Mouse (Mus musculus): ENCODE measurements at regions not wholly inside any gene's neighbourhood (a gene's known extent, or its start where the extent isn't known, plus 50 kb on each side); places are given as distances from the start of the nearest gene placed in this dataset.
A peak's percentile ranks its signal among the peaks of the same experiment; 100 is the strongest.

DNA sequence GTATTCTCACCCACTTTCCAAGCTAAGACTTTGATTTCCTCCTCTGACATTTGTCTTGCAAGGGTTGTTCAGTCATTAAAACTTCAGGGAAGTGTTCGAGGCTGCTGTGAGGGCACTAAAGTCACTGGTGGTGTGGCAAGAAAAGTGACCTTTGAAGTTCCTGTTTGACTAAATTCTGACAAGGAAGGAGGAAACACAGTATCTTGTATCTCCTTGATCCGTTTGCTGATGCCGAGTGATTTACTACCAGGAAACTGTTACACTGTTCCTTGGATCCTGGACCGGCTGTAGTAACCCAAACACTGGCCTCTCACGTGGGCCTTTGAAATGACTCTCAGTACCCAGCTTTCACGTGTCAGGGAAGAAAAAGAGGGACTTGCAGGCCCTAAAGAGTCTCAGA lies 53.5 kb upstream of the Ralgapa2 start:
- DNase-seq = no peak

DNA sequence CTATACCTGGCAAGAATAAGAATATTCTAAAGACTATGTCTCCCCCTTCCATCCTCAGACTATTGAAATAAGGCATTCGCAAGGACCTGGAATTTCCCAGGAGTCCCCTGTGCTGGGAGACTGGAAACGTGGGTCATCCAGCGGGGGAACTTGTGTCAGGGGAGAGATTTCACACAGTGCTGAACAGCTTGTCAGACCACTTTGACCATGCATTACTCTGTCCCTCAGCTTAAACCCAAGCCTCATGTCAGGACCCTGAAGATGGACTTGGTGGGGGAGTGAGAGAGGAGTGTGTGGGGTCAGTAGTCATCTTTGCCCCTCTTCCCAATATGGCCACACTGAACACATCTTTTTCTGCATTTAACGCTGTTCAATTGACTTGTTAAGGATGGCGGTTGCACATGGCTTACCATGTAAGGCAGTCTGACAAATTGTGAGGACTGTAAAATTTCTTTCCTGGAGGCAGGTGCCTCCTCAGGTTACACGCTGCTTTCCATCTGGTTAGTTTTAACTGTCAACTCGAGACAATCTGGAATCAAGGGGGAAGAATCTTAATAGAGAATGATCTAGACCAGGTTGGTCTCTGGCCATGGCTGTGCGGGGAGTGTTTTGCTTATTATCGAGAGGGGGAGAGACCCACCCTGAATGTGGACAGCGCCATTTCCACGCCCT lies 56.2 kb upstream of the Ralgapa2 start:
- DNase-seq = no peak

DNA sequence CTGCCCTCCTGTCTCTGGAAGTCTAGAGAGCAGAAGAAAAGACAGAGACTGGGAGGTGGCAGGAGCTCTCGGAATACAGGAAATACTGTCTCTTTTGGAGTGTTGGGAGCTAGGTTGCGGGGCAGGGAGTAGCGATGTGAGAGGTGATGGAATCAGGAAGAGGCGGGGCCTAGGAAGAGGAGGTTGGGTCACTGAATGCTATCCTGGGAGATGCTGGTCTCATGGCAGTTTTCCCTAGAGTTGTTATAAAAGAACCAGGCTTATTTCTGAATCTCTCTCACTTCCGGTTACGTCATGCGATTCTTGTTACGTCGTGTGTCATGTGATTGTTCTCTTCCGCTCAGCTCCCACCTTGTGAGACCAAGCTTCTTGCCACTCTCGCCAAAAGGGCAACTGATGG lies 58.9 kb upstream of the Ralgapa2 start:
- DNase-seq = no peak

DNA sequence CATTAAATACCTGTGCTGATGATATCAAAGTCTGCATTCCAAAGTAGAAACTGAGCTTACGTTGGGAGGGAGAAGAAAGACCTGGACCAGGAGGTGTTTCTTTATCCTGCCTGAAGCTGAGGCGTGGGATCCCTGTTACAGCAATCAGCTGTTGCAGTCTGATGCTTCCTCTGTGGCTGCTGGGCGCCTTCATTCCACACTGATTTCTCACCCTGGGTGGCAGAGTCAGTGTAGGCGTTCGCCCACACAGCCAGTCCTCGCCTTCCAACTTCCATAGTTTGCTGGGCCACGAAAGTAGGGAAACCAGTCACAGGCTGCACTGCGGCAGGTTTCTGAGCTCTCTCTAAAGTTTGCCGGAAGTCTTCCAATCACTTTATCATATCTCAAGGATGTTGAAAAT lies 59.7 kb upstream of the Ralgapa2 start:
- no peak for DNase-seq

DNA sequence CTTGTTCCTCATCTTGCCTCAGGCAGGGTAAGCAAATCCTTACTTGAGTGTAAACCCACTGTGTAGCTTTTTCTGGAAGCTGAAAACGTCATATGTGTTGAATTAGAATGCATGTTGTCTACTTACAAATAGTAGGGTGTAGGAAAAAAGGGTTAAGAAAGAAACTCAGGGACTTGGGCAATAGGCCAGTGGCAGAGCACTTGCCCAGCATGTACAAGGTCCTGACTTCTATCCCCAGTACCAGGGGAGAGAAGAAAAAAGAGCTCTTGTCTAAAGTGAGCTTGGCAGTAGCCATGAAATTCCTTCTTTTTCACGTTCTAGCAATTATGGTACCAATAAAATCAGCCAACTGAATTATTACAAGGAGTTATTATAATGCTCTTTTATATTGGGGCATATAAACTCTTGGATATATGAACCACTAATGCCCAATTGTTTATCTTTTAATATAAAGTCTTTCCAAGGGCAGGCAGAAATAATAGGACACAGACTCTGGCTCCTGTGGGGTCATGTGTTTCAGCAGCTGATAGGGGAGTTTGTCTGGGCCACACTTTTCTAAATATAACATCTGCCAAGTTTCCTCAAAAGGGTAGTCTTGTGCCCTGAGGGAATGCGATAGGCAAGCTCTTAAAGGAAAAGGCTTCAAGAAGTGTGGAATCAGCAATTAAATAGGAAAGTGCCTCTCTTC lies 63.6 kb upstream of the Ralgapa2 start:
- DNase-seq = no peak

DNA sequence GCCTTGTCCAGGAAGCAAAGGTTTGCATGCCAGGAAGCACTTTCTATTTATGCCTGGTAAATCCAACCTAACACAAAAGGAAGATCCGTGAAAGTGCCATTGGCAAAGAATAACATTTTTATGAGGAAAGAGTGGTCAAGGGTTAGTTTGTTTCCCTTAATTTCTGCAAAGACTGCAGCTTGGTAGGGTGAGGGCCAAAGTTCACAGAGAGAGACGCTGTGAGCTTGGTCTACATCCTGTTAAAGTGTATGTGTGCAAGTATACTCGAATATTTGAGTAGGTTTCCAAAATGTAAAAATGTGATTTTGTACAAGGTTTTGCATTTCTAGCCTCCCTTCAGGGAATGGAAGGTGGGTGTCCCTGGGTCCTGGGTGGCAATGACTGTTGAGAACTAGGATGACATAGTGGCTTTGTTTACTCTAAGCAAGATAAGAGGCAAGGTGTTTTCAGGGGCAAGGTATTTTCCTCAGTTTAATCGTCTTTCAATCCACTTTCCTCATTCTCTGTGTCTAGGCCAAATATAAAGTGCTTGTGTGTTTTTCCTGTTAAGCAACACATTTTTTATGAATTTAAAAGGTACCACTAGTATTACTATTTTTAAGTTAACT lies 64.3 kb upstream of the Ralgapa2 start:
- DNase-seq = no peak

DNA sequence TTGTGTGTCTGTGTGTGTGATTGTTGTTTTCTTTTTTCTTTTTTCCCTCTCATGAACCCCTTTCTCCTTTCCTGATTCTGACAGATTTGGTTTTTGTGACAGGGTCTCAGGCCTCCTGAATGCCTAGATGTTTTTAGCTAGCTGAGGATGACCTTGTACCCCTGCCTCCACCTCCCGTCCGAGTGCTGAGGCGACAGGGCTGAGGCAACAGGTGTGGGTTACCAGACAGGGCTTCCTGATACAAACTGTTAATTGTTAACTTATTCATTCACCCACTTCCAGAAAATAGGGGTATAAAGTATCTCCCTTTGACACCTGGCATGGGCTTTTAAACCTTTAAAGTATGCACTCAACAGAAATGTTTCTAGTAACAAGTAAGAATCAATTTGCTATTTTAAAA lies 65.0 kb upstream of the Ralgapa2 start:
- DNase-seq = no peak

DNA sequence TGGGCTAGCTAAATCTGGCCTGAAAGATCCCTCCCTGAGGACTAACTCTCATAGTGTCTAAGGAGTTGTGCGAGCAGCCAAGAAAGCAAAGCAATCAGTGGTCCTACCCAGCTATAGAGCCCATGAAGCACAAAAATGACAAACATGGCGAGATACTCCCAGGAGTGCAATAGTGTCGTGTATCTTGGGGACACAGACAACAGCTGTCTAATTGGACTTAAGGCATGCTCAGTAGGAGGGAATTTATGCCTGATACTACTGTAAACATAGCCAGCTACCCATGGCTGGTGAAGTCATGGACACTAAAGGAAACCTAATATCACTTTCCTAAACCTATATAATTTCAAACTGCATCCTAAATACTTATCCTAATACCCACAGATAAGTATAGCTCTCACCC lies 69.1 kb upstream of the Ralgapa2 start:
- DNase-seq = no peak

DNA sequence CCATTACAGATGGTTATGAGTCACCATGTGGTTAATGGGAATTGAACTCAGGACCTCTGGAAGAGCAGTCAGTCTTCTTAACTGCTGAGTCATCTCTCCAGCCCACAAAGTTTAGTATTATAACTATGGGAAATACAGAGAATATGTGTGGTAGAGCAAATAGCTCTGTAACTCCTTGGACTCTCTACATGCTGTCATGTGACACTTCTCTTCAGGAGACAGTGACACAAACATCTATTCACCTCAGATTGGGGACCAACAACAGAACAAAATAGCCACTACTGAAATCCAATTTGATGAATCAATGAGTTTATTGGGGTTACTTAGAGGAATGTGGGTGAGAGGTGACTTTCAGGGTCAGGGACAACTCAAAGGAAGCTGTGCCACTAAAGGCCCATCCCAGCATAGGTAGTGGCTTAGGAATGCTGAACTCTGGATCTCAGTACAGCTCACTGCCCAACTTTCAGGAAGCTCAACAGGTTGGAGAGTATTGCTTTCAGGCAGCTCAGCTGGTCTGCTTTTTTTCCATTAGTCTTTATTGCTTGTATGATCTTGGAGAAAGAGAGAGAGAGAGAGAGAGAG lies 71.8 kb upstream of the Ralgapa2 start:
- DNase-seq = no peak

DNA sequence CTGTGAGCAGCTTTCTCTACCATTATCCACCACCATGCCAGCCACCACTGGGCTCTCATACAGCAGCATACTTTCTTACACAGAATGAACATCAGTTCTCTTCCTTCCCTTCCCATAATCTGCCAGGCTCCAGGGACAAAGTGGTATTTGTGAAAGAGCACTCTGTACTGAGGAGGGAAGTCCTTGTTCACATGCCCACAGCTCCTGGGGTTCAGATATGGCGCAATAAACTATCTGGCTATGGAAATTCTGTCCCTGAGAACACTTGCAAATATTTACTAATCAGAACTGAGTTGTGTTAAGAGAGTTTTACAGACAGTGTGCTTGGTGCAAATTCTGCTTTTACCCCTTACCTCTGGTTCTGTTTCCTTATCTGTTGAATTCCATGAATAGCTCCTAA lies 74.2 kb upstream of the Ralgapa2 start:
- no peak for DNase-seq

DNA sequence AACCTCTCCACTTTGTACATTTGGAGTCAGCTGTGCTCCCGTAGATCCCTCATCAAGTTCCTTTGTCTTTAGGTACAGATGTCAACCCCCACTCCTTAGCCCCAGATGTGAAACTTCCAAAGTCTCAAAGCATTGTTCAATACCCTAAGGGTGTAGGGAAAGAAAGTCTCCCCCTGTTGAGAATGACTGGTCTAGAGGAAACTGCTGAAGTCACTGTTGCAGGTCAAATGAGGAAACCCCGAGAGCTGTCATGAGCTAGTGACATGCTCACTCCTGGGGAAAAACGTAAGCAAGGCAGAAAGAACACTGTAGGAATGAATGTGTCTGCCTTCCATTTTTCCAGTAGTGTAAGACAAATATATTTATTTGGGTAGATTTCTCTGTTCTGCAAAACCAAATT lies 74.8 kb upstream of the Ralgapa2 start:
- no peak for DNase-seq

DNA sequence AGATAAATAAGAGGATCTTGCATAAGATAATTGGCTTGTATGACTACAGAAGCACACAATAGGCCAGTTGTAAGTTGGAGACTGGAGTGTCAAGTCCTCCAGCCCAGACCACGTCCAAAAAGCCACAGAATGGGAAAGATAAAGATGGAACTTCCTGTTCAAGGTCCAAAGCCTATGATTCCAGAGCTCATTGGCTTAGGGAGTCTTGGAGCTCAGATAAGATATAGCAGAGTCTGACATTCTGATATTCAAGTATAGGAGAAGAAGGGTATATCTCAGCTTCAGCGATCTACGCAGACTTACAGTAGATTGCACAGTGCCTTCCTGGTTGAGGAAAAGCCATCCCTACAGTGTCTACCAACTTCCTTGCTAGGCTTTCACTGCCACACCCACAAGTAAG lies 77.7 kb upstream of the Ralgapa2 start:
- DNase-seq = no peak

DNA sequence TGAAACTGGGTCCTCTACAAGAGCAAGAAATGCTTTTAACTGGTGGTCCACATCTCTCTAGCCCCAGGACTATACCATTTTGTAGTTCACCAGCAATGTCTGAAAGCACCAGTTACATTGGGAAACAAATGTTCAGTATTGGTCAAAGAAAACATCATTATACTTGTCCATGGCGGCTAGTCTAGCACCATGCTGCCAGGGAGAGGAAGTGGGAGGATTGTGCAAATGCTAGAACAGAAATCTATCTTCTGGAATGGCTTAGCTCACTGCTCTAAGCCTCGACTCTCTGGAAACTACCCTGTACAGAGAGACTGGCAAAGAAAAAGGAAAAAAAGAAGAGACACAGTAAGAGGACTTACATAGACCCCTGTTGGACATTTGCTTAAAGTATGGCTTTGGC lies 81.1 kb upstream of the Ralgapa2 start:
- DNase-seq = no peak

DNA sequence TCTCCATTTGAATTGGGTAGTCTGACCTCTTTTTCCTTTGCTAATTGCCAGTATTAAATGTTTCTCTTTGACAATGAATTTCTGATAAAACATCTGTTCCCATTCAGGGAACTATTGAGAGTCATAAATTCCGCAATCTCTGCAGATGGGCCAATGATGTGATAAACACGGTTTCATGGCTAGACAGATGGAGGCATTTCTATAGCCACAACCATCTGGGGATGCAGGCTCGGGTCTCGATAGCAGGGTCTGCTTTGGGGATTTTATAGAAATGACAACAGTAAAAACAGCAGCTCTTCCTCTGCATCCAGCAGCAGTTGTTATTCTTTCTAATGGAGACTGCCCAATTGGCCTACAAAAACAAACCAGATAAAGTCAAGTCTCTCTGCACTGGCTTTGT lies 82.1 kb upstream of the Ralgapa2 start:
- DNase-seq = no peak

DNA sequence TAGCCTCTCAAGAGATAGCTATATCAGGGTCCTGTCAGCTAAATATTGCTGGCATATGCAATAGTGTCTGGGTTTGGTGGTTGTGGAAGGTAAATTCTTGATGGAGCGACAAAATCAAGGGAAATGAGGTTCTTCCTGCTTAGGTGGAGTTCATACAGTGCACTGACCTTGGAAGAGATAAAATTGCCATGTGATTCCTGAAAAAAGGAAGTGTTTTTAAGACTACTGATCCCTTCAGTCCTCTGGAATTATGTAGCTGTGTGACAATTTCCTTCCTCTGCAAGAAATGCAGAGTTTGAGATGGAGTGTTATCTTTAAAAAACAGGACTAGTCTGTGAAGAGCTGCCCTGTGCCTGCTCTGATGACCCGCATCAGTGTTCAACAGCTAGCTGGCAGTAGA lies 83.5 kb upstream of the Ralgapa2 start:
- no peak for DNase-seq

DNA sequence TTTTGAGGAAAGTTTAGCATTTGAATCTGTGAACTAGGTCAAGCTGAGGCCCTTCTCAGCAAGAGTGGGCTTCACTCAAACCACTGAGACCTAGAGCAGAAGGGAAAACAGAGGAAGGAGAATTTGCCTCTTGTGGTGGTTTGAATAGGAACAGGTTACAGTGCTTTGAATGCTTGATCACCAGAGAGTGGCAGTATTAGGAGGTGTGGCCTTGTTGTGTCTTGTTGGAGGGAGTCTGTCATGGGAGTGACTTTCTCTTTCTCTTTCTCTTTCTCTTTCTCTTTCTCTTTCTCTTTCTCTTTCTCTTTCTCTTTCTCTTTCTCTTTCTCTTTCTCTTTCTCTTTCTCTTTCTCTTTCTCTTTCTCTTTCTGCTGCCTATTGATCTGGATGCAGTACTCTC lies 94.0 kb upstream of the Ralgapa2 start:
- DNase-seq = no peak

DNA sequence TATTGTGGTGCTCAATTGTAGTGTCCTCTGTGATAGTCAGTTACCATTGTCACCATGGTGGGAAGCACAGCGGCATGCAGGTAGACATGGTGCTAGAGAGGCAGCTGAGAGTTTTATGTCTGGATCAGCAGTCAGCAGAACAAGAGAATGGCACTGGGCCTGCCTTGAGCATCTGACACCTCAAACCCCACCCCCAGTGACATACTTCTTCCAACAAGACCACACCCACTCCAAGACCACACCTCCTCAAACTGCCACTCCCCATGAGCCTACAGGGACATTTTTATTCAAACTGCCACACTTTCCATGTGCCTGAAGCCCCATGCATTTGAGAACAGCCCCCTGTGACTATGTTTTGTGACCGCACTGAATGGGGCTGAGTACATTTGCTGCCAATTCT lies 98.8 kb upstream of the Ralgapa2 start:
- DNase-seq = no peak

DNA sequence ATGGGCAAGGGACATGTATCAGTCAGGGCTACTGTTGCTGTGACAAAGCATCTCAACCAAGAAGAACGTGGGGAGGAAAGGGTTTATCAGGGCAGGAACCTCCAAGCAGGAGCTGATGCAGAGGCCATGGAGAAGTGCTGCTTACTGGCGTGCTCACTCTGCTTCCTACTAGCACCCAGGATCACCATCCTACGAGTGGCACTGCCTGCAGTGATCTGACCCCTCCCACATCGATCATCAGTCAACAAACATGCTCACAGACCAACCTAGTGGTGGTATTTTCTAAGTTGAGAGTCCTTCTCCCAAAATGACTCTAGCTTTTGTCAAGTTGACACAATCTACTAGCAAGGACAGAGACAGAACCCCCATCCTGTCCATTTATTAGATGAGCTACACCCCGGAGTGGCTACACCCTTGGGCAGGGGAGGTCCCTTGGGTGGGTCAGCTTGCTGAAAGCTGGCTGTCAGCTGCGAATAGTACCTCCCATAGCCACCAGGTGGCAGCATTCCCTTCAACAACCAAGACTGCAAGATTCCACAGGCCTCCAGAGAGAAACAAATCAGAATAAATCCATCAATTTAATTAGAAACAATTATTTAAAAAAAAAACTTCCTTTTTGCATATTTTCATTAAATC lies 99.9 kb upstream of the Ralgapa2 start:
- DNase-seq = peak; percentile 82

DNA sequence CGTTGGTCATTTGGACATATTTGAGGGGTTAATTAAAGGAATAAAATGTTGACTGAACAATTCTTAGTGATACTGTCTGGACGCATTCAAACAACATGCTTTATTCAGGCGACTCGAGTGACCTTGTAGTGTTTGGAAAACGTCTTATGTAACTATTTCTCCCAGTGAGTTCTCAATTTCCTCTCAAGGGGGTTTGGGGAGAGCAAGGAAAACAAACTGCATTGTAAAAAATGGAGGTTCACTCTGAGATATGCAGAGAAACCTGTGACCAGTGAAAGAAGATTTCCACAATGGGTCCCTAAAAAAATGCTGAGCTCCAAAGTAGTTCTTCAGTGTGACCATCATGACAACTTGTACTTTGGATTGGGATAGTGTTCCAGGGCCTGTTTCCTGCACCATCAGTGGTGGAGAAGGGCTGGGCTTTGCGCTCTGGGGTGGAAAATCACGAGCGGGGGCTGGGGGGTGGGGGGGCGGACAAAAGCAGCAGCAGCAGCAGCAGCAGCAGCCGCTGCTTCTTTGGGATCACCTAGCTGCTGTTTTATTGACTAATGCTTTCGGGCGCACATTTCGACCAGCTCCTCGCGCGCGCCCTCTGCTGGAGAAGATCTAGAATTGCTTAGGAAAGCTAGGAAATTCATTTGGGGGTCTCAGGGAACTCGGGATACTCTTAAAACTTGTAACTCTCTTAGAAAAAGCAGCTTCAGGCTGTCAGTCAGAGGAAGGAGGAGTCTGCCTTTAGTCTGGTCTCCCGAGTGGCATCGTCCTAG lies 100.6 kb upstream of the Ralgapa2 start:
- DNase-seq = peak; percentile 59

DNA sequence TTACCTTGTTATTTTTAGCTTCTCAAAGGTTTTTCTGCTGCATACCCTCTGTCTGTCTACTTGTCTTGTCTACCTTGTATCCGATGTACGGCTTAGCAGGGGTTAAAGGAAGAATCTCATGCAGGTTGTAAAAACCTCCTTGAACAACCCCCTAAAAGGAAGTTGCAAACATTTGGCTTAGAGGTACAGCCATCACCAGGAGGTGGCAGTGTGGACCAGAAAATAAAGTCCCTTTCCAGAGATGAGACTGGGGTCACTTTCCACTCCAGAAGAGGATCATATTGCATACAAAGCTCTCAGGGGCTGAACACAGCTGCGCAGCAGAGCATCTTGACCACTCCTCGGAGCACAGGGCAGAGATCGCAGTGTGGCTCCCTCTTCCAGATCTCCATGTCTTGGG lies 109.0 kb upstream of the Ralgapa2 start:
- DNase-seq = peak; percentile 70

DNA sequence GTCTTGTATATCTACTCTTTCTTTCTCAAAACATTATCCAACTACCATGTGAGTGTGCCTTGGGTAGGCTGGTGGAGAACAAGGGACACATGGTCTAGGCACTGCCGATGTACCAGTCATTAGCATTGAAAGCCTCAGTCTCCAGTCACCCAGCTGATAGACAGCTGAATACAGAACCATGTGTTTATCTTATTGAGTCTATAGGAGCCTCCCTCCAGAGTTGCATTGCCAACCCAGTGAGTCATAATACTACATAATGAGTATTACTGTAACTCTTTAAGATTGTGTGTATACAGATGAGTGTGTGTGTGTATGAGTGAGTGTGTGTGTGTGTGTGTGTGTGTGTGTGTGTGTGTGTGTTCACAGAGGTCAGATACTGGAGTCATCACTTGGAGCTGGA lies 110.9 kb upstream of the Ralgapa2 start:
- no peak for DNase-seq

DNA sequence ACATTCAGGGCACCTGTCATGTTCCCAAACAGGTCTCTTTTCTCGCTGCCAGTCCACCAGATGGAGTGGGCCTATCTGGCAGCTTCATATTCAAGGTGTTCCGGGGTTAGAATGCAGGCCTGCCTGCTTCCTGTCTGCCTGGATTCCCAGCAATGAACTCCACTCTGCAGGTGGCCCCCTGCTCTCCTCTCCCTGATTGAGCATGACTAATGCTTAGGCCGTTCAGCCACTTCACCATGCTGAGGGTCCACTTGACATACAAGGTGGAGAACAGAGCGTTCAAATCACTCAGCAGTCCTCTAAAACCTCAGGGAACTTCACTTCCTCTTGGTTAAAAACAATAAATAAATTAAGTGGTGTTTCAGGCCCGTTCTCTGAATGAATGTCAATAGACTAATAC lies 112.1 kb upstream of the Ralgapa2 start:
- no peak for DNase-seq

Measured in heart, postnatal 4 days (tissue).